Comparison of ENCODE assay signal across 12 mouse cellular contexts in the genomic region with DNA sequence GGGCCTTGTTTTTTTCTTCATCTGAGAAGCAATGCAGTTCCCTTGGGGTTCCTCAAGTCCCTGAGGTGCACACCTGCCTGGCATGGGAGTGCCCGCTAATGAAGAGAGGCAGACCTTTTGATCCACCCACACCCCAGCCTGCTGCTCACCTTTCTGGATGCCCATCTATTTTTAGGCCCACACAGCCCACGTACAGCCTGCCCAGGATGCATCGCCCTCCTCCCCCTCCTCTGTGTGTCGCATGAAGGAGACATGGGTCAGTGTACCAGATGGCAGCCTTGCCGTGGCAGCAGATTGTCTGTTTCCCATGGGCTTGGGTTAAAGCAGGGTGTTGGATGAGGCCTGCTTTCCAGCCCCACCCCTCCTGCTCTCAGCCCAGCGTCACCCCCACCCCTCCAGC. TPM values are rescaled to one million over a fixed set of nuclear protein-coding genes. Genes with fewer than 3 reads are reported as not detected.
DNase-seq lines count a peak whose midpoint lies in the region; ATAC-seq lines count a peak whose summit lies in the region.
"Had no signal": no experiment of that assay in that cellular context is flagged by ENCODE, and none has a peak within 500 bp of the region (broad histone marks: within the 10 kb centered on the region; RNA-seq: fewer than 3 reads in every experiment).

No protein-coding gene starts in this region.

- H3K27me3 ChIP-seq in neural tube, embryonic 12.5 days (replicated peaks), result no peaks in the 10 kb centered on the region
- no peaks in the 10 kb centered on the region for H3K27me3 ChIP-seq in neural tube, embryonic 15.5 days (replicated peaks)
- H3K27me3 ChIP-seq in hindbrain, embryonic 14.5 days (ENCODE audit: control insufficient read depth, insufficient read depth, low read length), result no peaks in the 10 kb centered on the region
- H3K27me3 ChIP-seq in splenic B cell, adult 2 months (ENCODE audit: control insufficient read depth, insufficient read depth, low read length, poor library complexity, severe bottlenecking), result no peaks in the 10 kb centered on the region

- 0 out of 2 replicates have a peak, but pooled peaks have one; percentile 11 for ATAC-seq in neural tube, embryonic 12.5 days (ENCODE audit: low FRiP score, low read depth)
- ATAC-seq in neural tube, embryonic 15.5 days (ENCODE audit: low FRiP score), result no peak
- no peak for ATAC-seq in hindbrain, embryonic 14.5 days (ENCODE audit: low FRiP score)

- no peaks in the 10 kb centered on the region for H3K36me3 ChIP-seq in neural tube, embryonic 12.5 days
- H3K36me3 ChIP-seq in neural tube, embryonic 15.5 days, result no peaks in the 10 kb centered on the region
- H3K36me3 ChIP-seq in hindbrain, embryonic 14.5 days (replicated peaks; ENCODE audit: control insufficient read depth, insufficient read depth), result no peaks in the 10 kb centered on the region
- H3K36me3 ChIP-seq in splenic B cell, adult 2 months (ENCODE audit: control insufficient read depth, insufficient read depth, low read length, poor library complexity, severe bottlenecking), result no peaks in the 10 kb centered on the region

- no peak overlapping the region for H3K4me2 ChIP-seq in neural tube, embryonic 12.5 days (replicated peaks)
- H3K4me2 ChIP-seq in neural tube, embryonic 15.5 days, result no peak overlapping the region
- H3K4me2 ChIP-seq in hindbrain, embryonic 14.5 days (replicated peaks), result no peak overlapping the region

- DNase-seq in cerebellum, adult 9-10 months, result peak; percentile 53
- no peak for DNase-seq in hindbrain, embryonic 14.5 days (ENCODE audit: low spot score)
- DNase-seq in splenic B cell, adult 2 months (ENCODE audit: low read depth, low spot score), result peak; percentile 58
- DNase-seq in adrenal gland, postnatal 4 days (ENCODE audit: low spot score in 2 of 2), result no peak
- DNase-seq in urinary bladder, postnatal 4 days (ENCODE audit: low spot score in 2 of 2), result no peak
- DNase-seq: adrenal gland, postnatal 10 days; heart, postnatal 10 days; kidney, postnatal 36 days; thymus, postnatal 4 days had no signal

- WGBS in neural tube, embryonic 12.5 days, result 64% methylated on average over 6 of the region's 6 CpGs
- 48% methylated on average over 6 of the region's 6 CpGs for WGBS in neural tube, embryonic 15.5 days
- 41% methylated on average over 6 of the region's 6 CpGs for WGBS in hindbrain, embryonic 14.5 days

- H3K4me1 ChIP-seq in neural tube, embryonic 12.5 days, result peaks cover 48% of the 10 kb centered on the region
- peaks cover 38% of the 10 kb centered on the region for H3K4me1 ChIP-seq in neural tube, embryonic 15.5 days
- H3K4me1 ChIP-seq in hindbrain, embryonic 14.5 days (replicated peaks; ENCODE audit: control insufficient read depth, insufficient read depth, low read length), result peaks cover 46% of the 10 kb centered on the region

- H3K9me3 ChIP-seq in neural tube, embryonic 12.5 days, result no peaks in the 10 kb centered on the region
- no peaks in the 10 kb centered on the region for H3K9me3 ChIP-seq in neural tube, embryonic 15.5 days (replicated peaks)
- H3K9me3 ChIP-seq in hindbrain, embryonic 14.5 days (ENCODE audit: control insufficient read depth, low read length), result no peaks in the 10 kb centered on the region

- H3K4me3 ChIP-seq in neural tube, embryonic 12.5 days, result no peak overlapping the region
- H3K4me3 ChIP-seq in neural tube, embryonic 15.5 days (replicated peaks), result no peak overlapping the region
- no peak overlapping the region for H3K4me3 ChIP-seq in hindbrain, embryonic 14.5 days (replicated peaks; ENCODE audit: low read length)

- H3K27ac ChIP-seq in neural tube, embryonic 12.5 days, result no peak overlapping the region
- no peak overlapping the region for H3K27ac ChIP-seq in neural tube, embryonic 15.5 days (replicated peaks)
- H3K27ac ChIP-seq in hindbrain, embryonic 14.5 days, result 0 out of 2 replicates have a peak overlapping the region, but pooled peaks have one; percentile 11

- H3K9ac ChIP-seq in neural tube, embryonic 12.5 days, result no peak overlapping the region
- H3K9ac ChIP-seq in neural tube, embryonic 15.5 days (replicated peaks), result no peak overlapping the region
- H3K9ac ChIP-seq in hindbrain, embryonic 14.5 days, result no peak overlapping the region

RNA-seq across cellular contexts. Expression of gene Klhdc8a, which starts 8.5 kb away (rescaled TPM):
- polyA plus RNA-seq in neural tube, embryonic 12.5 days (2016; fragmentation: Nextera tagmentation; extraction: Ambion mirVana), result 3.3 and 4.0 TPM in 2 replicates
- 7.5 TPM in 2 replicates for polyA plus RNA-seq in neural tube, embryonic 15.5 days (2015; fragmentation: Nextera tagmentation; extraction: Ambion mirVana)
- polyA plus RNA-seq in hindbrain, embryonic 14.5 days (2014; fragmentation: Nextera tagmentation; extraction: Ambion mirVana), result 8.5 and 10.4 TPM in 2 replicates
- 100 to 1,000 TPM; 100 to 109 TPM for total RNA-seq in adrenal gland, postnatal 4 days (2021)
- polyA plus RNA-seq: limb, embryonic 11.5 days had no signal

RNA-seq across cellular contexts. Expression of gene Nuak2, which starts 26.0 kb away (rescaled TPM):
- polyA plus RNA-seq in neural tube, embryonic 12.5 days (2016; fragmentation: Nextera tagmentation; extraction: Ambion mirVana), result 21.8 and 22.8 TPM in 2 replicates
- polyA plus RNA-seq in neural tube, embryonic 15.5 days (2015; fragmentation: Nextera tagmentation; extraction: Ambion mirVana), result 6.6 and 7.1 TPM in 2 replicates
- polyA plus RNA-seq in hindbrain, embryonic 14.5 days (2014; fragmentation: Nextera tagmentation; extraction: Ambion mirVana), result 10.7 and 14.0 TPM in 2 replicates
- total RNA-seq in adrenal gland, postnatal 4 days (2021), result 1 to 10 TPM; 3.3 to 7.4 TPM

Comparison
In these comparisons a context has a peak if more than half of its experiments do, and no peak if none do; other contexts are left out.
1. DNase-seq: peak in cerebellum, adult 9-10 months (single experiment) and splenic B cell, adult 2 months (single experiment); none in hindbrain, embryonic 14.5 days (single experiment), adrenal gland, postnatal 4 days (0 of 2) and urinary bladder, postnatal 4 days (0 of 2).